Mouse (Mus musculus) common myeloid progenitor, adult 5-6 weeks (primary cell): ENCODE data around the gene Mpl. TPM values are rescaled to one million over a fixed set of nuclear protein-coding genes. Genes with fewer than 3 reads are reported as not detected.

Source experiments
- total RNA-seq: library from RNA; stranded (forward); fragments of 200-1000, 187-1606 nt; gene quantifications from 2 replicates; pipeline ENCODE4 v1.2.3, GENCODE M21; 2017

Mpl gene
- total RNA-seq, 1 experiment from 2014 or later, result 7.3 TPM

Other genes with a start within 250 kb of the Mpl start
- 0.15 and 0.50 TPM in 2 replicates for gene Ptprf, start 166.1 kb downstream of the Mpl start, total RNA-seq
- 4.4 and 5.3 TPM in 2 replicates for gene Szt2, start 48.2 kb downstream of the Mpl start, total RNA-seq
- 82.5 and 85.9 TPM in 2 replicates for gene Med8, start 48.2 kb downstream of the Mpl start, total RNA-seq
- 44.8 and 65.7 TPM in 2 replicates for gene Elovl1, start 29.4 kb downstream of the Mpl start, total RNA-seq
- 57.9 and 89.6 TPM in 2 replicates for gene Cdc20, start 20.2 kb downstream of the Mpl start, total RNA-seq
- 7.5 and 8.0 TPM in 2 replicates for gene Tie1, start 32.5 kb upstream of the Mpl start, total RNA-seq
- gene 2610528J11Rik, start 69.5 kb upstream of the Mpl start, total RNA-seq, result not detected in 2 replicates
- gene Tmem125, start 86.5 kb upstream of the Mpl start, total RNA-seq, result 0.14 TPM in 1 of 2 replicates, not detected in the other
- gene Cfap57, start 163.3 kb upstream of the Mpl start, total RNA-seq, result 0.46 TPM in 1 of 2 replicates, not detected in the other
- 98.3 and 123 TPM in 2 replicates for gene Ebna1bp2, start 163.3 kb upstream of the Mpl start, total RNA-seq
- not detected in 2 replicates for gene Olfr62, start 201.4 kb upstream of the Mpl start, total RNA-seq
- gene Olfr1342, start 235.2 kb upstream of the Mpl start, total RNA-seq, result not detected in 2 replicates
- gene Olfr1341, start 246.0 kb upstream of the Mpl start, total RNA-seq, result not detected in 2 replicates